Comparison of ENCODE assay signal across 12 mouse cellular contexts in the genomic region with DNA sequence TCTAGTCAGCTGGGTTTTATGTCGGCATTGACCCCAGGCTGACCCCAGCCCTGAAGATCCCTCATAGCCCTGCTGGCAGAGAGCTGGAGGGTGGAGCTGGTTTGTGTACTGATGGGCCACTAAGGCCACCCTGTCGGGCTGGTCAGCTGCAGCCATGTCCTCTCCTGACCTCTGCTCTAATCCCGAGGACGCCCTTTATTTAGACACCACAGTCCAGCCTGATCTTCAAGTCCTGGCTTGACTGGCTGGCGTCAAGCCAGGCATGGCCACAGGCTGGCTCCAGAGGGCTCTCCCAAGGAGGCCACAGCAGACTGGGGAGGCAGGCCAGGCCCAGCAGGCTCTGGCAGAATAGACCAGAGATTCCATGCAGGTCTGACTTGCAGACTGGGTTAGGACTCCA.
DNase-seq lines count a peak whose midpoint lies in the region; ATAC-seq lines count a peak whose summit lies in the region.
"Had no signal": no experiment of that assay in that cellular context is flagged by ENCODE, and none has a peak within 500 bp of the region (broad histone marks: within the 10 kb centered on the region; RNA-seq: fewer than 3 reads in every experiment).

No protein-coding gene starts in this region.

- H3K27ac ChIP-seq in liver, embryonic 16.5 days (ENCODE audit: low read length), result no peak overlapping the region
- H3K27ac ChIP-seq in forebrain, embryonic 15.5 days (replicated peaks), result no peak overlapping the region
- H3K27ac ChIP-seq: limb, embryonic 12.5 days had no signal

- H3K36me3 ChIP-seq in liver, embryonic 16.5 days (ENCODE audit: control insufficient read depth, insufficient read depth), result no peaks in the 10 kb centered on the region
- H3K36me3 ChIP-seq in forebrain, embryonic 15.5 days, result no peaks in the 10 kb centered on the region
- H3K36me3 ChIP-seq: limb, embryonic 12.5 days had no signal

- peak; percentile 35; the same call in 1 of the 2 replicates for ATAC-seq in liver, embryonic 16.5 days (ENCODE audit: low read depth)
- no peak for ATAC-seq in CD4-positive, CD25-positive, alpha-beta regulatory T cell, adult 4 months
- ATAC-seq in erythroid progenitor cell, adult 5-6 weeks (replicated peaks; ENCODE audit: low FRiP score, poor library complexity, severe bottlenecking), result no peak
- ATAC-seq in forebrain, embryonic 15.5 days (replicated peaks), result no peak

- no peaks in the 10 kb centered on the region for H3K9me3 ChIP-seq in liver, embryonic 16.5 days (replicated peaks; ENCODE audit: control insufficient read depth, low read length)
- no peaks in the 10 kb centered on the region for H3K9me3 ChIP-seq in forebrain, embryonic 15.5 days
- H3K9me3 ChIP-seq: limb, embryonic 12.5 days had no signal

- no peak overlapping the region for H3K4me3 ChIP-seq in liver, embryonic 16.5 days (ENCODE audit: low read depth, low read length)
- H3K4me3 ChIP-seq in forebrain, embryonic 15.5 days, result no peak overlapping the region
- H3K4me3 ChIP-seq: erythroblast, embryonic 14.5 days; limb, embryonic 12.5 days had no signal

- 0 out of 2 replicates have a peak, but pooled peaks cover 2% of the 10 kb centered on the region for H3K27me3 ChIP-seq in liver, embryonic 16.5 days (ENCODE audit: control insufficient read depth, insufficient read depth, low read depth, low read length)
- H3K27me3 ChIP-seq in forebrain, embryonic 15.5 days, result no peaks in the 10 kb centered on the region

- no peak overlapping the region for H3K4me2 ChIP-seq in liver, embryonic 16.5 days (ENCODE audit: low read depth, low read length)
- no peak overlapping the region for H3K4me2 ChIP-seq in forebrain, embryonic 15.5 days (replicated peaks)
- H3K4me2 ChIP-seq: limb, embryonic 12.5 days had no signal

- DNase-seq in liver, result no peak
- DNase-seq in embryo, embryonic 10 days (ENCODE audit: low spot score), result peak; percentile 50
- DNase-seq in gastrocnemius, postnatal 25 days, result peak; percentile 79
- DNase-seq in lung, postnatal 36 days, result peak; percentile 50
- DNase-seq: right cerebral cortex, postnatal 25 days; thymus, postnatal 4 days had no signal

- 41% methylated on average over 5 of the region's 5 CpGs for WGBS in liver, embryonic 16.5 days (ENCODE audit: insufficient replicate concordance)
- WGBS in forebrain, embryonic 15.5 days, result 58% methylated on average over 5 of the region's 5 CpGs

- H3K9ac ChIP-seq in liver, embryonic 16.5 days (ENCODE audit: low read depth, low read length), result no peak overlapping the region
- no peak overlapping the region for H3K9ac ChIP-seq in forebrain, embryonic 15.5 days (replicated peaks)
- H3K9ac ChIP-seq: limb, embryonic 12.5 days had no signal

- H3K4me1 ChIP-seq in liver, embryonic 16.5 days (ENCODE audit: control insufficient read depth, low read depth, low read length), result no peaks in the 10 kb centered on the region
- H3K4me1 ChIP-seq in forebrain, embryonic 15.5 days, result peaks cover 11% of the 10 kb centered on the region
